Mouse (Mus musculus) cerebellum, postnatal 14 days (tissue): ENCODE measurements around the gene Irgq.

ENCODE experiments used
- DNase-seq, 2 experiments: peaks; one replicate each; pipeline ENCODE4 v3.0.0; 2021; ENCODE audit warnings: mixed read lengths in 2 of 2

Gene Irgq

DNA sequence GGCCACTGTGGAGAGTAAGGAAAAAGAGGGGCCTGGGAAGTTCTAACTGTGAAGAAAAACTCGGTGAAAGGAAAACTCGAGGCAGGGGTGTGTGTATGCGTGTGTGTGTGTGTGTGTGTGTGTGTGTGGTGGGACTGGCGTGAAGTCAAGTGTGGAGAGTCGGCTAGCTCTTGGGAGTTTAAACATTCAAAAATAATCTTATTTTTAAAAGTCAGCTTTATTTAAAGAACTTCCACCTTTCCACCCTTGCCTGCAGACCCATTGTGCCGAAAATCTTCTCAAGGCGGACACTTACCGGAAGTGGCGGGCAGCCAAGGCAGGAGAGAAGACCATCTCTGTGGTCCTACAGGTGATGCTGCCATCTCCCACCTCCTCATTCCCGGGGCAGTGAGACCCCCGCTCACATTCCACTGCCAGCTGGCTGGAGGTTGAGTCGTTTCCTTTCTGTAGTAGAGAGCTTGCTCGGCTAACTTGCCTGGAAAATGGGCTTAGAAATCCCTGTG is 17.1 kb downstream of the Irgq start:
- DNase-seq: peak in 1 of 2 experiments; percentile 42

DNA sequence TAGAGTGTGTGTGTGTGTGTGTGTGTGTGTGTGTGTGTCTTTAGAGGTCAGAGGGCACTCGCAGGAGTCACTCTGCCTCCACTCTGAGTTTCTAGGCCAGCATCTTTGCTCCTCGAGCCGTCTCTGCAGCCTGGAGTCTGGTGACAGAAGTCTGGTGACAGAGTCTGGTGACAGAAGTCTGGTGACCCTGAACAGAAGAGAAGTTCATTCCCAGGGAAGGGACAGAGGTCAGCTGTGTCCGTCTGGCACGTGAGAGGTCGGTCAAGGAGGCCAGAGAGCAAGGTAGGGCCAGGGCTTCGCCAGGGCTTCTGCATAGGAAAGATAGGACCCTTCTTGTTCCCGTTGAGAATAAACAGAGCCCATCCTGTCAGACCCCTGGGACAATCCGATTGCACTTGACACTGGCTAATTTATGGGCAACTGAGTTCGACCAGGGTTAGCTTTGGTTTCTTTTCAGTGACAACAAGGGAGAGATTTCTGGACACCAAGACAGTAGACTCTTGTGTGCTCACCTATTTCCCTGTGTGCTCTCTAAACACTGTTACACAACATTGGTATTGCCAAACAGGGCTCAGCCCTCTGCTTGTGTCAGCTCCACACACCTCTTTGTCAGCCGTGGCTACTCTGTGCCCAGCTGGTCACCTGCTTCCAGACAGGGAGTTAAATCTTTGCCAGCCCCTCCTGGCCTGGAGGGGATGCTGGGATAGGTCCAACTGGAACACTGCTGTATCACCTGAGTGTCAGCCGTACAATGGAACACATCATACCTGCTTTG is 21.7 kb downstream of the Irgq start:
- no peak for DNase-seq

DNA sequence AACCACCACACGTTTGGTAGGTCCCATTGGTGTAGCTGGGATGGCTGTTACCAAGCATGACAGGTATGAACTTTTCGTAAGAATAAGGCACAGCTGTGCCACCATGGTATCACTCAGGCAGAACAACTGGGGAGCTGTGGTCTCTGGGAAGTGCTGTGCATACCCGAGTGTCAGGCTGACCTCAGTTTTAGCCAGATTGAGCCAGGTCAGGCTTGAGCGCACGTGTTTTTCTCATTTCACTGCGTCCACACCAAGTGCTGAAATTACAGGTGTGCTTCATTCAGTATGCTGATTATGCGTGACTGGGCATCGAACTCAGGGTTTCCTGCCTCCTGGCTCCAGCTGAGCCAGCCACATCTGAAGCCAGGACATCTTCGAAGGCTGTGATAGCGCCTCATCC is 25.3 kb downstream of the Irgq start:
- no peak for DNase-seq

DNA sequence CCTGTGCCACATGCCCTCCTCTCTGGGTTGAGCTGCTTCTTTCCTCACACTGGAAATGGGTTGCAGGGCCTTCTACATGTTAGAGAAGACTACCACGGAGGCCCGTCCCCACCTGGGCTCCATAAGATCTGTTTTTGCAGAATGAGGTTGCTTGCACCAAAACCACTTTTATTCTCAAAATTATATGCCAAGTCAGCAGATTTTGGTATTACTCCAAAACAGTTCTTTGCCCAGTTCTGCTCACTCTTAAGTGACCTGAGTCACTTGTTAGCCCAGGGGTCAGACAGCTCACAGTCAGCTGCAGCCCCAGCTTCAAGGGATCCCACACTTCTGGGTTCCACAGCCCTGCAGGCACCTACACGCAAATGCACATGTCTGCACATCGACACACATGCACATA is 31.0 kb downstream of the Irgq start:
- DNase-seq: no peak

DNA sequence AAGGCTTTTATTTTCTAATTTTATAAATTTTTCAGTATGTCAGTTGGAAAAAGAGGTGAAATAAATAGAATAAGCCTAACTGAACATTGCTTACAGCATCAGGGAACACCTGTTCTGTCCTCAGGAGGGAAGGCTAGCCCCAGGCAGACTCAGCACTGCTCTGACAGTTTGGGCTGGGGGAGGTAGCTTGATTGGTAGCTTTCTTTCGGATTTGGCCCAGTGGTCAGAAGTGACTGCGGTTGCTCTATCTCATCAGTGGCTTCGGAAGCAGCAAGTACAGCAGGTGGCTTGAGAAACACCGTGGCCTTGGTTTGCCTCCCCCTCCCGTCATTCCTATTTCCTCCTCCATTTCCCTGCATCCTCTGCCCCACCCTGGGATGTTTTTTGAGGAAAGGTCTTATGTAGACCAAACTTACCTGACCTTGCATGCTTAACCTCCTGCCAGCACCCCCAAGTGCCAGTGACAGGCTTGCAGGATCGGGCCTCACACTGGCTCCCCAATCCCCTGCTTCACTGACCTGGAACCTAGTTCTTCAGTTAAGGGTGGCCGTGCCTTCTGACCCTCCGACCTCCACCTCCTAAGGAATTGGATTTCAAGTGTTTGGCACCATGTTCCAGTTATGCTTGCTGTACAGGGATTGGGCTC is 32.8 kb downstream of the Irgq start:
- DNase-seq: no peak

DNA sequence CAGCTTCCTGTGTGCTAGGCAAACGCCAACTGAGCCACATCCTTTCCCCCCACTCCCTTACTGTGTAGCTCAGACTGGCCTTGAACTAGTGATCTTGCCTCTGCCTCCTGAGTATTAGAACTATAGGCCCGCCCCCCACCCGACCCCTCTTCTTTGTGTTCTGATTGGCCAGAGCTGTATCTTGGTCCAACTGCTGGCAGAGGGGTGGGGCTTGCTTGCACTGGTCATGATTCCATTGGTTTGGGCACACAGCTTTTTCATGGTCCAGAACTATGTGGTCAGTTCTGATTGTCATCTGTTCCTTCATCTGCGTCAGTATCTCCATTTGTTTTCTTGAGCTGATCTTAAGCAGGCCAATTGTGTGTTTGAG is 33.3 kb downstream of the Irgq start:
- no peak for DNase-seq

DNA sequence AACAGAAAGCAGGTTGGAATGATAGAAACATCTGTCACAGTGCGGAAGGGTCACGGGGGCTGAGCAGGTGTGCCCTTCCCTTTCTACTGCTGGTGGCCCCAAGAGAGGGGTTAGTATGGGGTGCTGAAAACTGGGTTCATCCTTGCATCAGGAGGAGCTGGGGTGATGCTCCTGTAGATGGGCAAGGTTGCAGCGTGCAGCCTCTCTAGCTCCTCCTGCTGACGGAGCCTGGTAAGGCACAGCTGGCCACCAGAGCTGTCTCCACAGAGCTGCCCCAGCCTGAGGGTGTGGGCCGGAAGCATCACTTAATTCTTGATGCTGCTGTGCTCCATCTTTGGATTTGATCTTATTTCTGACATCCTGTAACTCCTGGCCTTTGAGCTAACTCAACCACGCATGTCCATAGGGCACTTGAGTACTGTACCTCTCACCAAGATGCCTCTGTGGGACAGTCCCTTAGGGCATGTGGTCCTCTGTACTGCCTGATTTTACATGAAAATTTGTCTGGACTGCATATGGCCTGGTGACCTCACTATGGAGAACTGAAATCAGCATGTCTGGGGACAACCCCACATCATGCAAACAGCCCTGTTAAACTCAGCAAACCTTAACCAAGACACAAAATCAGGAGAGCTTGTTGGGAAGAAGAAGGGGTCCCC is 34.2 kb downstream of the Irgq start:
- peak; percentile 82 to 90 for DNase-seq

DNA sequence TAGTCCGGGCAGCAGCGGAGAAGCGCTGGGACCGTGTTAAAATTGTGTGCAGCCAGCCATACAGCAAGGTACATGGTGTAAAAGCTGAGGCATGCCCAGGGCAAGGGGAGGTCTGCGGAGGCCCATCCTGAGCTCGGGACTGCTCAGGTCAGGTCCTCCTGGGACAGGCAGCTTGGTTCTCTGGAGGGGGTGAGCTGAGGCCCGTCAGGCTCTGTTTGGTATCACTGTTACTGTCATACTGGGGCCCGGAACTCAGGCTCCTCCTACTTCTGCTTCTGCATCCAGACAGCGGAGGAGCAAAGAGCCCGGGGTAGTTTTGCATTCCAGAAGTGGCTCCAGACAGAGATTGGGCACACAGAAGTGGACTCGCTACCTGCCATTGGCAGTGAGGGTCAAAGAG is 35.1 kb downstream of the Irgq start:
- no peak for DNase-seq

DNA sequence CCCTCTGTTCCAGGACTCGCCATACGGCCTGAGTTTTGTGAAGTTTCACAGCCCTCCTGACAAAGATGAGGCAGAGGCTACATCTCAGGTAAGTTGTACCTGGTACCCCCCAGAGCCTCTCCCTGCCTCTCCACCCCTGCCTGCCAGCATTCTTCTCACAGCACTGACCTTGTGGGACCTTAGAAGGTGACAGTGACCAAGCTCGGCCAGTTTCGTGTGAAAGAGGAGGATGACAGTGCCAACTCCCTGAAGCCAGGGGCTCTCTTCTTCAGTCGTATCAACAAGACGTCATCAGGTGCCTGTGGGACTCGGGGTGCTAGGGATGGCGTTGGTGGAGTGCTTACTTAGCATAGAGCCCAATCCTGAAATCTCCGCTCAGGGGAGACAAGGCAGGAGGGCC is 35.7 kb downstream of the Irgq start:
- no peak for DNase-seq

DNA sequence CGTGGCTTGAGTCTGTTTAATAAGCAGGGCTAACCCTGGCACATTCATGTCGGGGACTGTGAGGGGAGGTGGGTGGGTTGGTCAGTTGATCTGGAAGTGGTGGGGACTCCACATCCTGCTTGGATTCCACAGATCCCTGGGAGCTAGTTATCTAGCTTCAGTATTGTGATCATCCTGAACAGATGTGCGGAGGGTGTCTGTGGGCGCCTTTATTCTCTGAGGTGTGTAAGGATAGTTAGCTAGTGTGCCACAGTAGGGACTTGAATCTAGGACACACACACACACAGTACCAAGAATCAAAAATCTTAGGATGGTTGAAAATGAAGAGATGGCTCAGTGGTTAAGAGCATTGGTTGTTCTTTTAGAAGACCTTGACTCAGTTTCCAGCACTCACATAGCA is 38.0 kb downstream of the Irgq start:
- no peak for DNase-seq

DNA sequence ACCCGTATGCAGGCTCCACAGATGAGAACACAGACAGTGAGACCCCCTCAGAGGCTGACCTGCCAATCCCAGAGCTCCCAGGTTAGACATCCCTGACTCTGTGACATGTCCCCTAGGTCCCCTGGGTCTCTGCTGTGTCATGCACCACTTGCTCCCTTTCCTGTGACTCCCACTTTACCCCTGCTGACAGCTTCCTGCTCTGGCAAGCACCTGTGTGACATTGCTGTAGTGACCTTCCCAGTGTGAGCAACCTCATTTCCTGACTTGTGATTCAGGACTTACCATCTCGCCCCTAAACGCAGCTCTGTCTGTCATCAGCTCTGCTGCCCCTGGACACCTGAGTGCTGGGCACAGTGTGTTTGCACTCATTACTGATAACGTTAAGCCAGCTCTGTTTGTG is 40.6 kb downstream of the Irgq start:
- DNase-seq: no peak

DNA sequence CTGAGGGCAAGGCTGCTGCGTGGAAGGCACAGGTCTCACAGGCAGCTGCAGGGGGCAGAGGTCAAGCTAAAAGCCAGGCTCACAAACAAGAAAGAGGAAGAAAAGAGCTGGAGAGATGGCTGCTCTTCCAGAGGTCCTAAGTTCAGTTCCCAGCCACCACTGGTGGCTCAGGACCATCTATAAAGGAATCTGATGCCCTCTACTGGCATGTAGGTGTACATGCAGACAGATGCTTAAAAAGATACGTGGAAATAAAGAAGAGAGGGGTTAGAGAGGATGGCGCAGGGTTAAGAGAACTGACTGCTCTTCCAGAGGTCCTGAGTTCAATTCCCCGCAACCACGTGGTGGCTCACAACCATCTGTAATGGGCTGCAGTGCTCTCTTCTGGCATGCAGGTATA is 42.0 kb downstream of the Irgq start:
- no peak for DNase-seq

DNA sequence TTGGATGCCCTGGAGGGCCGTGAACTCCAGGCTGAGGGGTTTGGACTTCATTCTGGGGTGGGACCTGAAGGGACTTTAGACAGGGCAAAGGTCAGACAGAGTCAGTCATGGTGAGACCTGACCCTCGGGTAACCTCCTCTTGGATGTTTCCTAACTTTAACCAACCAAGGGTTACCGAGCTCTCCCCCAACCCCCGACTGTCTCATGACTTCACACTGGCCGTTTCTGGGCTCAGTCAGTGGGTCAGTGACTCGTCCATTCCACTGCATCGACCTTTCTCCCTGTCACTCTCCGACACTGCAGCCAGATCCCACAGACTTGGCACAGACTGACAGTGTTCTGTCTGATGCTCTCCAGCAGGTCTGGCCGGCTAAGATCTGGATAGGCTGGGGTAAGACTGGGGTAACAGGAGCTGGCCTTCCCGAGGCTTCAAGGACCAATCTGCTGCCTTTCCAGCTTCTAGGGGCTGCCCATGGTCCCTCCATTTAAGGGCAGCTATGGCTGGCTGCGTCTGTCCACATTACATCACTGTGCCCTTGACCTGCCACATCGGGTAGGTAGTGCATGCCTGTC is 43.8 kb downstream of the Irgq start:
- DNase-seq: no peak

DNA sequence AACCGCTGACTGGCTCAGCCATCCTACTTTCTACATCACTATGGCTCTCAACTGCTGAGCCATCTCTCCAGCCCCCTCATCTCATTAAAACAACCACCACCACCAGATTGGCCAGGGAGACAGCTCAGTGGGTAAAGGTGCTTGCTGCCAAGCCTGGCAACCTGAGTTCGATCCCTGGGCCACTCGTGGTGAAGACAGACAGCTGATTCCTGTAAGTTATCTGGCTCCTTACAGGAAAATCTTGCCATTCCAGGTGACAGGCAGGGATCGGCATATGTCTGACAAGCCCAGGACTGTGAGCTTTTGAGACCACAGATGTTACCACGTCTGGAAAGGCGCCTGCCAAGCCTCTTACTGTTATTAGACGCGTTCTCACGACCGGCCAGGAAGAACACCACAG is 47.3 kb downstream of the Irgq start:
- no peak for DNase-seq

DNA sequence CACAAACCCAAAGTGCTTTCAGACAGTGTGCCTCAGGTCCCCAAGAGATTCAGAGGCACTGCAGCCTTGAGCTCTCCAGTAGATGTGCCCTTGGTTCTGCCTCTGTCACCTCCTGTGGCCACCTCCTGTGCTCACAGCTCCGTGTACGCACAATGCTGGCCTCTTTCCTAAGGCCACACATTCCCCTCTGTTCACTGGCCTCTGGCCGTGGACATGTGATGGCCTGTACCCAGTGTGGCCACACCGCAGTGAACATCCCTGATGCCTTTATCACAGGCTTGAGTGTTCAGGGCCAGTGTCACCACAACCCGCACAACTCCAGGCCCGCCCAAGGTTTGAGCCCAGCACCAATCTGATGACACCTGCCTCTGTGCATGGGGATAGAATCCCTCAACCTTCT is 54.4 kb downstream of the Irgq start:
- DNase-seq: no peak

DNA sequence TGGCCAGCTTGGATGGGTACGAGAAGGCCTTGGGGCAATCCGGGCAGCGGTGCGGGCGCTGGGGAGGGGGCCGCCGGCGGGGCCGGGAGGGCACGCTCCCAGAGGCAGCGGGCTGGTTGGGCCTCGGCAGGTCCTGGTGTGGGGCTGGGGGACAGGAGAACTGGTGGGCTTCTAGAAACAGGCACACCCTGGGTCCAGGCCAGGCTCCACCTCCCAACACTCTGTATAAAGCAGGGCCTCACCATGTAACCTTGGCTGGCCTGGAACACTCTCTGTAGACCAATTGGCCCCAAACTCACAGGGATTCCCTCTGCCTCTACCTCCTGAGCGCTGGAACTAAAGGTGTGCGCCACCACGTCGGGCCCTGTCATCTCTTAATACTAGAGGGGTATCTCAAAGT is 55.5 kb downstream of the Irgq start:
- DNase-seq: no peak

DNA sequence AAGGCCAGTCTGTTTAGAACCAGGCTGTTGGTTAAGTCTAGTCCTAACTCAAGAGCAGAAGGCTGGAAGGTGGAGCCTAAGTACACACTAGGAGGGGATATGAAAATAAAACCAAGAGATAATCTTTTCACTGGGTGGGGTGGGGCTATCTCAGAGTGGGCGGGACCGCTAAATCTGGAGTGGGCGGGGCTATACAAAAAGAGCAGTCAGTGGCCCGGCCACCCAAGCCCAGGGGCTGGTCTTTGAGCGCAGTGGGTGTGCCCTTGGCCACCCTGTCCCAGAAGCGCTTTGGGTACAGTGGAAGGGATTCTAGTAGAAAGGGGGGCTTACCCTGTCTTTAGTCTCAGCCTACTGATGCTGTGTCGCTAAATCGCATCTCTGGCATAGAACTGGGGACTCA is 56.3 kb downstream of the Irgq start:
- peak in 1 of 2 experiments; percentile 24 for DNase-seq

DNA sequence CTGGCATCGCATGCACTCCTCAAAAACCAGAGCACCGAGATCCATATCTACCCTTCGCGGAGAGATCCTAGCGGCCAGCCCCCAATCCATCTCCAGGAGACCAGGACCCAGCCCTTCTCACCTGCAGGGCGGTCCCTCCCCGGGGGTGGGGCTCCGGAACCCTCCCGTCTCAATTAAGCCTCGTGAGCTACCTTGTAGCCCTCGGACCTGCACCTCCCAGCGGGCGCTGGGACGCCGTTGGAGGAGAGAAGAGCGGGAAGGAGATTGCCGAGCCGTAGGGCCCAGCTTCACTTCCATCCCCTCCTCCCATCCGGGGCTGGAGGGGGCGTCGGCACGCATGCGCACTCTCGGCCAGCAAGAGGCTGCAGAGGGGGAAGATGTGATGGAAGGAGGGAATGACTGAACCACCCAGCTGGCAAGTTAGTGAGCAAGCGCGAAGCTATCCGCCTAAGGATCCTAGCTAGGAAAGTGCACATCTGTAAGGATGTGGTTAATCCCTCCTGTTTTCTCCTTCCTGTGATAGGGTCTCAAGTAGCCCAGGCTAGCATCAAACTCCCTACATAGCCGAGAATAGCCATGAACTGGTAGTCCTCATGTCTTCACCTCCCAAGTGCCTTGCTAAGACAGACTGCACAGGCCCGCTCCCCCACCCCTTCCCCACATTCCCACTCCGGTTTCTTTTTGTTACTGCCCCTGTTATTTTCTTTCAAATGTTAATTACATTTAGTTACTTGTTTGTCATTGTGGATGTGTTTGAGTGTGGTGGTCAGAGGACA is 57.0 kb downstream of the Irgq start, which contains the start of the genes Ethe1 and Zfp575:
Gene Ethe1, plus strand, starts transcription at position 214 of the 776 bp plus-strand sequence.
Gene Zfp575, minus strand, starts transcription at position 312 of the 776 bp plus-strand sequence.
- DNase-seq: peak; percentile 82 to 86
